Mouse (Mus musculus): ENCODE measurements around the gene Asic2.

The Asic2 gene

GRCm38 (mm10) chr11:80958086-80958671 is 1010.1 kb downstream of the Asic2 start:
- no peak for DNase-seq (ENCODE audit: extremely low spot score, low read depth, low spot score)

- DNase-seq (ENCODE audit: extremely low spot score, low read depth, low spot score): no peak
Observed at GRCm38 (mm10) chr11:80955915-80956314, 1012.3 kb downstream of the Asic2 start.

GRCm38 (mm10) chr11:80954147-80954546 is 1014.1 kb downstream of the Asic2 start:
- no peak for DNase-seq (ENCODE audit: extremely low spot score, low read depth, low spot score)

- no peak for DNase-seq (ENCODE audit: extremely low spot score, low read depth, low spot score)
Observed at GRCm38 (mm10) chr11:80949068-80949738, 1019.1 kb downstream of the Asic2 start.

- no peak for DNase-seq (ENCODE audit: extremely low spot score, low read depth, low spot score)
Observed at GRCm38 (mm10) chr11:80948103-80948502, 1020.2 kb downstream of the Asic2 start.

GRCm38 (mm10) chr11:80946163-80946562 is 1022.1 kb downstream of the Asic2 start:
- DNase-seq (ENCODE audit: extremely low spot score, low read depth, low spot score): no peak

GRCm38 (mm10) chr11:80923286-80923951 is 1044.8 kb downstream of the Asic2 start:
- no peak for DNase-seq (ENCODE audit: extremely low spot score, low read depth, low spot score)

GRCm38 (mm10) chr11:80918332-80918731 is 1049.9 kb downstream of the Asic2 start:
- DNase-seq (ENCODE audit: extremely low spot score, low read depth, low spot score): no peak

- DNase-seq (ENCODE audit: extremely low spot score, low read depth, low spot score): no peak
Observed at GRCm38 (mm10) chr11:80917688-80918087, 1050.6 kb downstream of the Asic2 start.

- no peak for DNase-seq (ENCODE audit: extremely low spot score, low read depth, low spot score)
Observed at GRCm38 (mm10) chr11:80913408-80914024, 1054.7 kb downstream of the Asic2 start.

GRCm38 (mm10) chr11:80912721-80913120 is 1055.5 kb downstream of the Asic2 start:
- DNase-seq (ENCODE audit: extremely low spot score, low read depth, low spot score): no peak

- DNase-seq (ENCODE audit: extremely low spot score, low read depth, low spot score): no peak
Observed at GRCm38 (mm10) chr11:80907820-80908219, 1060.4 kb downstream of the Asic2 start.

- DNase-seq (ENCODE audit: extremely low spot score, low read depth, low spot score): peak; percentile 5
Observed at GRCm38 (mm10) chr11:80906456-80906855, 1061.8 kb downstream of the Asic2 start.

- no peak for DNase-seq (ENCODE audit: extremely low spot score, low read depth, low spot score)
Observed at GRCm38 (mm10) chr11:80904559-80904958, 1063.7 kb downstream of the Asic2 start.

GRCm38 (mm10) chr11:80903426-80903825 is 1064.8 kb downstream of the Asic2 start:
- no peak for DNase-seq (ENCODE audit: extremely low spot score, low read depth, low spot score)

- DNase-seq (ENCODE audit: extremely low spot score, low read depth, low spot score): no peak
Observed at GRCm38 (mm10) chr11:80902664-80903063, 1065.6 kb downstream of the Asic2 start.

- DNase-seq (ENCODE audit: extremely low spot score, low read depth, low spot score): no peak
Observed at GRCm38 (mm10) chr11:80900555-80900954, 1067.7 kb downstream of the Asic2 start.

GRCm38 (mm10) chr11:80895853-80896252 is 1072.4 kb downstream of the Asic2 start:
- no peak for DNase-seq (ENCODE audit: extremely low spot score, low read depth, low spot score)

GRCm38 (mm10) chr11:80889336-80890063 is 1078.8 kb downstream of the Asic2 start:
- no peak for DNase-seq (ENCODE audit: extremely low spot score, low read depth, low spot score)

- DNase-seq (ENCODE audit: extremely low spot score, low read depth, low spot score): no peak
Observed at GRCm38 (mm10) chr11:80887021-80887420, 1081.2 kb downstream of the Asic2 start.

GRCm38 (mm10) chr11:80886365-80886764 is 1081.9 kb downstream of the Asic2 start:
- no peak for DNase-seq (ENCODE audit: extremely low spot score, low read depth, low spot score)
